Mouse (Mus musculus) lung, embryonic 16.5 days (tissue): Measurements from ENCODE around the gene 4933405L10Rik. TPM values are rescaled to one million over a fixed set of nuclear protein-coding genes. Genes with fewer than 3 reads are reported as not detected.

Experiments
- ATAC-seq: fragments of 200-750 bp; cut with Nextera tagmentation; 2 replicates; pipeline ENCODE4 v1.8.0; 2017; ENCODE audit warnings: low read depth, mild to moderate bottlenecking, moderate library complexity
- H3K27ac ChIP-seq: fragments of 300-500 bp; sonication (generic); 2 replicates; pipeline ENCODE4 v1.5.1; 2014; ENCODE audit warnings: mild to moderate bottlenecking, control low read depth, low read length
- H3K27me3 ChIP-seq: fragments of 300-500 bp; sonication (generic); 2 replicates; pipeline ENCODE4 v1.6.1; 2014; ENCODE audit warnings: low read depth, low read length, mixed read lengths; ENCODE audit not compliant: control insufficient read depth, insufficient read depth
- H3K36me3 ChIP-seq: fragments of 300-500 bp; sonication (generic); 2 replicates; pipeline ENCODE4 v1.6.1; 2014; ENCODE audit warnings: low read length; ENCODE audit not compliant: control insufficient read depth, insufficient read depth
- H3K4me1 ChIP-seq: fragments of 300-500 bp; sonication (generic); replicated peaks from 2 replicates; pipeline ENCODE4 v1.6.1; 2014; ENCODE audit warnings: low read length, mixed read lengths; ENCODE audit not compliant: control insufficient read depth, insufficient read depth
- H3K4me2 ChIP-seq: fragments of 300-500 bp; sonication (generic); 2 replicates; pipeline ENCODE4 v1.6.1; 2014; ENCODE audit warnings: low read depth, low read length, control low read depth
- H3K4me3 ChIP-seq: fragments of 300-500 bp; sonication (generic); 2 replicates; pipeline ENCODE4 v1.5.1; 2014; ENCODE audit warnings: mild to moderate bottlenecking, low read length, control low read depth
- H3K9ac ChIP-seq: fragments of 300-500 bp; sonication (generic); 2 replicates; pipeline ENCODE4 v1.6.1; 2014; ENCODE audit warnings: low read length, control low read depth
- H3K9me3 ChIP-seq: fragments of 300-500 bp; sonication (generic); 2 replicates; pipeline ENCODE4 v1.6.1; 2016; ENCODE audit warnings: low read length; ENCODE audit not compliant: control insufficient read depth
- WGBS: fragments of 180-500 bp; shearing (Covaris S2); extraction: QIAGEN DNeasy Blood & Tissue Kit; methylation state at CpG from one replicate; pipeline ENCODE4 v1.1.7; 2014; 5-methylcytosine and 5-hydroxymethylcytosine counted together
- polyA plus RNA-seq: library from polyadenylated mRNA; unstranded; fragments of >200 nt; fragmentation: Nextera tagmentation; extraction: Ambion mirVana; gene quantifications from 2 replicates; pipeline ENCODE4 v1.2.1, GENCODE M21; 2015

The 4933405L10Rik gene
- polyA plus RNA-seq, 1 experiment from 2014 or later, result 0.19 TPM

DNA sequence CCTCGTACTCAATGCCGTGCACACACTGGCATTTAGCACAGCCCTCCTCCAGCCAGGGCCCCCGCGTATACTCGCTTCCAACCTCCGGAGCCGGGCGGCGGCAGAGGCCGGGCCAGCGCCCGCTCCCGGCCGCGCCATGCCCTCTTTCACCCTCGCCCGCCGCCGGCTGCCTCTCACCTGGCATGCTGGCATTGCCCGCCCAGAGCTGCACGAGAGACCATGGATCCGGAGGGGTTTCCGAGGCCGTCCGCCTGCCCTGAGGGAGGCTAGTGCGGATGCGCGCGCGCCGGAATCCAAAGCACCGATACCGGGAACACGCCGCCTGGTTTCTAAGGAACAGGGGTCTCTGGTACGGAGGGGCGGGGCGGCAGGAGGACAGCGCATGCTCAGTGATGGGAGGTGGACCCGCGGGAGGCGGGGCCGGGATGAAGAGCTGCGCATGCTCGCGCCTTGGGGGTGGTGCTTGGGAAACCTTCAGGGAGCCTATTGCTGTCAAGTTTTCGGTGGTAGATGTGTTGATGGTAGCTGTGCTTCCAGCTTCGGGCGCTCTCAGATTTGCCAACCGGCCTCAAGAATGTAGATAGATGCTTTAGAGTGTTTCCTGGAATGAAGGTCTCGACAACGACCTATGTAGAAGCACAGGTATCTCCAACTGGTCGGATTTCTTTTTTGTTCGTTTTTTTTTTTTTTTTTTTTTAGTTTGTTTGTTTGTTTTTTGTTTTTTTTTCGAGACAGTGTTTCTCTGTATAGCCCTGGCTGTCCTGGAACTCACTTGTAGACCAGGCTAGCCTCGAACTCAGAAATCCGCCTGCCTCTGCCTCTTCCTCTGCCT lies 51.0 kb downstream of the 4933405L10Rik start, which contains the start of gene Gfod2:
Gfod2 (minus strand) TSS at position 388 of the 832 bp plus-strand sequence.
- peaks cover 12% of the 10 kb centered on the region for H3K4me1 ChIP-seq
- H3K36me3 ChIP-seq, result no peaks in the 10 kb centered on the region
- no peaks in the 10 kb centered on the region for H3K9me3 ChIP-seq
- WGBS, result 3% methylated on average over 57 of the region's 57 CpGs
- peak; percentile 99 for ATAC-seq
- peak within 1 kb of the TSS; percentile 92 for H3K4me3 ChIP-seq
- peak within 1 kb of the TSS; percentile 86 for H3K9ac ChIP-seq
- no peaks in the 10 kb centered on the region for H3K27me3 ChIP-seq
- peak within 1 kb of the TSS; percentile 63 for H3K27ac ChIP-seq
- H3K4me2 ChIP-seq, result peak within 1 kb of the TSS; percentile 74

Other genes starting within 250 kb of the 4933405L10Rik start
- 83.3 and 110 TPM in 2 replicates for gene Tppp3, start 236.1 kb upstream of the 4933405L10Rik start, polyA plus RNA-seq
- 48.3 and 48.4 TPM in 2 replicates for gene Zdhhc1, start 210.8 kb upstream of the 4933405L10Rik start, polyA plus RNA-seq
- gene Hsd11b2, start 188.9 kb upstream of the 4933405L10Rik start, polyA plus RNA-seq, result 1.6 and 2.2 TPM in 2 replicates
- gene Atp6v0d1, start 141.6 kb upstream of the 4933405L10Rik start, polyA plus RNA-seq, result 87.3 and 93.0 TPM in 2 replicates
- gene Ripor1, start 102.4 kb upstream of the 4933405L10Rik start, polyA plus RNA-seq, result 33.1 and 36.8 TPM in 2 replicates
- 112 and 116 TPM in 2 replicates for gene Ctcf, start 71.1 kb upstream of the 4933405L10Rik start, polyA plus RNA-seq
- 0.60 TPM in 1 of 2 replicates, not detected in the other for gene Agrp, start 70.3 kb upstream of the 4933405L10Rik start, polyA plus RNA-seq
- gene Carmil2, start 21.4 kb upstream of the 4933405L10Rik start, polyA plus RNA-seq, result 0.58 and 0.79 TPM in 2 replicates
- 69.1 and 71.3 TPM in 2 replicates for gene Acd, start 6.6 kb upstream of the 4933405L10Rik start, polyA plus RNA-seq
- gene Pard6a, start 6.5 kb upstream of the 4933405L10Rik start, polyA plus RNA-seq, result 15.2 and 17.6 TPM in 2 replicates
- gene Enkd1, start 555 bp downstream of the 4933405L10Rik start, polyA plus RNA-seq, result 23.0 and 27.0 TPM in 2 replicates
- 22.4 and 25.3 TPM in 2 replicates for gene Gfod2, start 51.0 kb downstream of the 4933405L10Rik start, polyA plus RNA-seq
- 10.0 and 13.0 TPM in 2 replicates for gene Ranbp10, start 119.7 kb downstream of the 4933405L10Rik start, polyA plus RNA-seq
- 4.0 and 4.6 TPM in 2 replicates for gene Tsnaxip1, start 120.1 kb downstream of the 4933405L10Rik start, polyA plus RNA-seq
- 41.2 and 42.7 TPM in 2 replicates for gene Cenpt, start 145.6 kb downstream of the 4933405L10Rik start, polyA plus RNA-seq
- gene Thap11, start 147.5 kb downstream of the 4933405L10Rik start, polyA plus RNA-seq, result 55.2 and 56.0 TPM in 2 replicates
- gene Nutf2, start 152.9 kb downstream of the 4933405L10Rik start, polyA plus RNA-seq, result 179 and 215 TPM in 2 replicates
- gene Edc4, start 173.2 kb downstream of the 4933405L10Rik start, polyA plus RNA-seq, result 50.2 and 51.8 TPM in 2 replicates
- gene Nrn1l, start 185.9 kb downstream of the 4933405L10Rik start, polyA plus RNA-seq, result 0.39 and 0.62 TPM in 2 replicates
- 34.0 and 34.9 TPM in 2 replicates for gene Pskh1, start 192.8 kb downstream of the 4933405L10Rik start, polyA plus RNA-seq
- 0.77 and 1.2 TPM in 2 replicates for gene Ctrl, start 226.2 kb downstream of the 4933405L10Rik start, polyA plus RNA-seq
- 39.7 and 56.6 TPM in 2 replicates for gene Psmb10, start 230.8 kb downstream of the 4933405L10Rik start, polyA plus RNA-seq
- 1.6 and 2.8 TPM in 2 replicates for gene Lcat, start 235.7 kb downstream of the 4933405L10Rik start, polyA plus RNA-seq